Mouse (Mus musculus) midbrain, embryonic 11.5 days (tissue): Measurements from ENCODE around the gene Ammecr1. TPM values are rescaled to one million over a fixed set of nuclear protein-coding genes. Genes with fewer than 3 reads are reported as not detected.

Source experiments
- ATAC-seq: fragments of 200-750 bp; cut with Nextera tagmentation; 2 replicates; pipeline ENCODE4 v1.8.0; 2017; ENCODE audit warnings: moderate TSS enrichment, moderate library complexity; ENCODE audit not compliant: low FRiP score
- DNase-seq: peaks from one replicate; pipeline ENCODE4 v3.0.0; 2015; ENCODE audit warnings: low spot score; ENCODE audit errors: missing footprints
- H3K27ac ChIP-seq: fragments of 300-500 bp; sonication (generic); 2 replicates; pipeline ENCODE4 v1.5.1; 2014; ENCODE audit warnings: low read depth, low read length
- H3K27me3 ChIP-seq: fragments of 300-500 bp; sonication (generic); 2 replicates; pipeline ENCODE4 v1.6.1; 2014; ENCODE audit warnings: mild to moderate bottlenecking, low read length, moderate library complexity, mixed read lengths; ENCODE audit not compliant: control insufficient read depth, insufficient read depth
- H3K36me3 ChIP-seq: fragments of 300-500 bp; sonication (generic); 2 replicates; pipeline ENCODE4 v1.6.1; 2014; ENCODE audit warnings: mild to moderate bottlenecking, low read length, moderate library complexity, mixed read lengths; ENCODE audit not compliant: control insufficient read depth, insufficient read depth
- H3K4me1 ChIP-seq: fragments of 300-500 bp; sonication (generic); 2 replicates; pipeline ENCODE4 v1.6.1; 2014; ENCODE audit warnings: low read length; ENCODE audit not compliant: control insufficient read depth, insufficient read depth
- H3K4me2 ChIP-seq: fragments of 300-500 bp; sonication (generic); 2 replicates; pipeline ENCODE4 v1.6.1; 2014; ENCODE audit warnings: mild to moderate bottlenecking, moderate library complexity
- H3K4me3 ChIP-seq: fragments of 300-500 bp; sonication (generic); 2 replicates; pipeline ENCODE4 v1.5.1; 2014; ENCODE audit warnings: low read depth, low read length
- H3K9ac ChIP-seq: fragments of 300-500 bp; sonication (generic); 2 replicates; pipeline ENCODE4 v1.6.1; 2014; ENCODE audit warnings: low read length
- H3K9me3 ChIP-seq: fragments of 300-500 bp; sonication (generic); 2 replicates; pipeline ENCODE4 v1.6.1; 2016; ENCODE audit warnings: low read length; ENCODE audit not compliant: control insufficient read depth
- WGBS: fragments of 180-500 bp; shearing (Covaris S2); extraction: QIAGEN DNeasy Blood & Tissue Kit; methylation state at CpG from one replicate; pipeline ENCODE4 v1.1.7; 2014; 5-methylcytosine and 5-hydroxymethylcytosine counted together
- polyA plus RNA-seq: library from polyadenylated mRNA; unstranded; fragments of >200 nt; fragmentation: Nextera tagmentation; extraction: Ambion mirVana; gene quantifications from 2 replicates; pipeline ENCODE4 v1.2.1, GENCODE M21; 2014

Gene Ammecr1
- polyA plus RNA-seq, 1 experiment from 2014 or later: 10.7 TPM

DNA sequence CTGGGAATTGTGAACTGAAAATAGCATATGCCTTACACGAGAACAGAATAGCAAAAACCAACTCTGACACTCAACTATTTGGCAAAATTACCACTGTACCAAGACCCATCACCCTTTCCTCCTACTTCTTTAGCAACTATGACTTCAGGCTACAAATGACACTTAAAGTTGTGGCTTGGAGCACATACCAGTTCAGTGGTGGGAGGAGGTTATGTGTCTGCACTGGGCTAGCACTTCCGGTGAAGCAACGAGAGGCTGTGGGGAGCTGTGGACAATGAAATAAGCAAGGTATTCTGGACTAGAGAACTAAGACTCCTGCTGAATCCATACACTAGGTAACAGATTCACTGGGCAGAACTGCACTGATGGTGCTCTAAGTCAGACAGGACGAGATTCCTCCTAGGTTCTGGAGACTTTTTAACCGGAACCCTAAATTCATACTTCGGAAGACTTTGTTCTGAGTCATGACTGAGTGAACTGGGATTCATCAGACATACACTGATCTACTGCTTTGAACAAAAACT lies 69.0 kb downstream of the Ammecr1 start:
- no peaks in the 10 kb centered on the region for H3K36me3 ChIP-seq
- no peak overlapping the region for H3K27ac ChIP-seq
- no peak overlapping the region for H3K4me3 ChIP-seq
- DNase-seq (no peak), ATAC-seq (no peak)
- no peaks in the 10 kb centered on the region for H3K9me3 ChIP-seq
- WGBS: 94% methylated on average over 6 of the region's 6 CpGs
- H3K4me2 ChIP-seq: no peak overlapping the region
- no peak overlapping the region for H3K9ac ChIP-seq
- H3K27me3 ChIP-seq: peaks cover 7% of the 10 kb centered on the region
- H3K4me1 ChIP-seq: no peaks in the 10 kb centered on the region

DNA sequence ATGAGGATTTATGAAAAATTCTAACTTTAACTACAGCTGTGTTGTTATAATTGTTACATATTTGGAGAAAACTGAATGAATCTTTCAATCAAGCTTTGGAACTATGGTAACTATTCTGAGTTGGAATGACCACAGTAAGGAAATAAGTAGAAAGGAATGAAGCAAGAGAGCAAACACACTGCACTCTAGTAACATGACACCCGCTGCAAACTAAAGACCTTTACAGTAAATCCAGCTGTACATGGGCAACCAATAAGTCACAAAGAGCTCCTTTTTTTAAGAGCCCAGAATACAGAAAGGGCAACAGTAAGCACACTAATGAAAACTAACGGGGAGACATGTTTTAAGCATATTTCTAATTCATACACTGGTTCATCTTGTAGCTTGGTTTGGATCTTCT lies 71.2 kb downstream of the Ammecr1 start:
- ATAC-seq (no peak), DNase-seq (no peak)
- Histone ChIP-seq H3K27ac (no peak overlapping the region), H3K27me3 (peaks cover 10% of the 10 kb centered on the region), H3K36me3 (no peaks in the 10 kb centered on the region), H3K9ac (no peak overlapping the region), H3K4me3 (no peak overlapping the region), H3K9me3 (no peaks in the 10 kb centered on the region), H3K4me2 (no peak overlapping the region), H3K4me1 (no peaks in the 10 kb centered on the region)
- WGBS: 88% methylated on average over 2 of the region's 2 CpGs

DNA sequence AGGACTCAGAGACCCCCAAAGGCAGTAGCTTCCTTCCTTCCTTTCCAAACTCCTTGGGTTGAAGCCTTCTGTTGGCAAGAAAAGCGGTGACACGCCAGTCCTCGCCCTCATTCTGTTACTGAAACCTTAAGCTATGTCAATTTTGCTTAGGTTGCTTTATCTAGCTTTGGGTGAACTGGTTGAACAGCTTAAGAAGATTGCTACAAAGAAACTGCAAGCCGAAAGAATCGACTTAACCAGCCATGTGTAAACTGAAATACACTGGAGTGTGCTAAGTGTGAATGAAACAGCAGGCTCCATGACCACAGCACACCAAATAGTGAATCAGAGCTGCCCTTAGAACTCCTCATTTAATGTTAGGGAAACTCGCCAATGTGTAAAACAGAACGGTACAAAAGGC lies 80.6 kb downstream of the Ammecr1 start:
- Histone ChIP-seq H3K4me1 (no peaks in the 10 kb centered on the region), H3K27ac (no peak overlapping the region), H3K9ac (no peak overlapping the region), H3K36me3 (no peaks in the 10 kb centered on the region), H3K4me3 (no peak overlapping the region), H3K9me3 (no peaks in the 10 kb centered on the region), H3K27me3 (peaks cover 6% of the 10 kb centered on the region), H3K4me2 (no peak overlapping the region)
- ATAC-seq: no peak
- DNase-seq: no peak
- 75% methylated on average over 7 of the region's 7 CpGs for WGBS

DNA sequence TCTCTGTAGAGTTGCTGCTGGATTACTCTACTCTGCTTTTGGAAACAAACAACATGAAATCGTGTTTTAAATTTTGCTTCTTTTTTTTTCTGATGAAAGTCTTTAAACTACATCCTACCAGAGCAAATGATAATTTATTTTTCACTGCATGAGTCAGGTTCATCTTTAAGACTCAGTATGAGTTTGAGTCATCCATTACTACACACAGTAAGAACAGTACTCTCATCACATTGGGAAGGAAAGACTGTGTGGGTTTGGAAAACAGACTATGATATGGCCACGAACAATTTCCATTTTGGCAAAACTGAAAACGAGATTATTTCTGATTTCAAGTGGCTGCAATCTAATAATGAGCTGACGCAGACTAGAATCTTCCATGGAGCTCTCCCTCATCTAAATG lies 82.9 kb downstream of the Ammecr1 start:
- Histone ChIP-seq H3K4me2 (no peak overlapping the region), H3K4me3 (no peak overlapping the region), H3K27me3 (peaks cover 2% of the 10 kb centered on the region), H3K27ac (no peak overlapping the region), H3K4me1 (no peaks in the 10 kb centered on the region), H3K9me3 (no peaks in the 10 kb centered on the region), H3K9ac (no peak overlapping the region), H3K36me3 (no peaks in the 10 kb centered on the region)
- ATAC-seq: no peak
- DNase-seq: no peak
- WGBS: 89% methylated on average over 4 of the region's 4 CpGs

DNA sequence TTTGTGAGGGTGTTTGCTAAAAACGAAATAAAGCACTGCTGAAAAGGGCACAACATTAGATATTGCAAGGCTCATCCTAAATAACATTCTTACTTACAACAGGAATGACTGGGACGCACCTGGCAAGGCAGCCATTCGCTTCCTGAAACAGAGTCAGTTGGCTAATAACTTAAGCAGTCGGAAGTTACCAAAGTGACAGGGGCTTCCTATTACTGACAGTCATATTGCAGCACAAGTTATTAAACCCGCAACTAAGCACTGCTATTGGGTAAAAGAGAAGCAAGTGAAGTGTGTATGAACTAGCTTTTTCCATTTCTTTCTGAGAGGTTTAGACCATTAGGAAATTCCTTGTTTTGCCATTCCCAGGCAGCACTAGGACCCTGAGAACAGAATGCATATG lies 84.3 kb downstream of the Ammecr1 start:
- 82% methylated on average over 5 of the region's 5 CpGs for WGBS
- Histone ChIP-seq H3K4me3 (no peak overlapping the region), H3K4me1 (no peaks in the 10 kb centered on the region), H3K9ac (no peak overlapping the region), H3K4me2 (no peak overlapping the region), H3K36me3 (no peaks in the 10 kb centered on the region), H3K27me3 (no peaks in the 10 kb centered on the region; the same call in 1 of the 2 replicates), H3K27ac (no peak overlapping the region), H3K9me3 (no peaks in the 10 kb centered on the region)
- ATAC-seq (no peak), DNase-seq (no peak)

DNA sequence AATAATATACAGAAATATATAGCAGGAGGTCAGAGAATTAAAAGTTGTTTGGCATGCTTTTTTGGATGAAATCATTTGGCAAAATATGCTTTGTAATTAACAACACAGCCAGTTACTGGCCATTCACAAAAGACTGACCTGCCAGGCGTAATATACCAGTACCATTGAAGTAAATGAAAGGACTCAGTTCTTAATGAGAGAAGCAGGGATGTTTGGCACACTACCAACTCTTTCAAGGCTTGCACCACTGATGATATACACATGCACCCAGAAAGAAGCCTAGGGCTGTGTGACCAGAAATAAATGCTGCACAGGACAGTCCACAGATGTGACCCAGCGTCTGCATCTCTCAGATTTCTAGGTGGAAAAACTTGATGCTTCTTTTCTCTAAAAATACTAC lies 96.7 kb downstream of the Ammecr1 start:
- Histone ChIP-seq H3K27ac (no peak overlapping the region), H3K36me3 (no peaks in the 10 kb centered on the region), H3K27me3 (no peaks in the 10 kb centered on the region; the same call in 1 of the 2 replicates), H3K9me3 (no peaks in the 10 kb centered on the region), H3K9ac (no peak overlapping the region), H3K4me3 (no peak overlapping the region), H3K4me2 (no peak overlapping the region), H3K4me1 (no peaks in the 10 kb centered on the region)
- no peak for ATAC-seq
- 85% methylated on average over 2 of the region's 2 CpGs for WGBS
- DNase-seq: no peak

DNA sequence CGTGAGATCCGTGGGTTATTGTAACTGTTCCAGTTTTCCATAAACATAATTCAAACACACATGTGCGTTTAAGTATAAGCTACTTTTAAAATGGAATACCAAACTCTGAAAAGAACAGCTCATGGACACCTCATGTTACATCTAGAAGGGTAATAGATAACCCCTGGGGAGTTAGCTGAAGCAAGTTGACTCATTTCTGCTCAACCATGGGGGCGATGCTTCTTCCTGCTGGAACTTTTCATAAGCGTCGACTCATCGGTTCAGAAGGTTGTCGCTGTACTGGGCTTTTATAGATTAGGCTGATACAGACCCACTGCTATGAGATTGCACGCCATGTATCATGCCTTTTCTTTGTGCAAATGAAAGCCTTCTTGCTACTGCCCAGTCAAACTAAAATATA lies 118.5 kb downstream of the Ammecr1 start:
- 94% methylated on average over 9 of the region's 9 CpGs for WGBS
- no peak for ATAC-seq
- H3K27me3 ChIP-seq: peaks cover 2% of the 10 kb centered on the region

DNA sequence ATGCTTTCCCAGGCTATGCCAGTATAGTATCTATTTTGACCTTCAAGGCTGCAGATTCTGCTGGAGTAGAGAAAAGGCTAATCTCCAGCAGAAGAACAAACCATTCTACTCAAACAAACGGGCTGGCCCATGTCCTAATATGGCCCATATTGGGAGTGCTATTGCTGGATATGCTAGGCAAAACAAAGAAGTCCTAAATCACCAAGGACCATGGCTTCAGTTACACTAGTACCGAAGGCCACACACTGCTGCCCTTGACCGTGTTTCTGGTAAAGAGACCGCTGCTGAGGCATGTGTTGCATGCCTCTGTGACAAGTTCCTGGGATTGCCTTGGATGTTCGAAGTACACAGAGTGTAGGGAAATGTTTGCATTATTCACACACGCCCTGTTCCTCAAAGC lies 120.3 kb downstream of the Ammecr1 start:
- no peak for ATAC-seq
- no peak overlapping the region for H3K9ac ChIP-seq
- DNase-seq: no peak
- H3K9me3 ChIP-seq: no peaks in the 10 kb centered on the region
- H3K27ac ChIP-seq: no peak overlapping the region
- no peak overlapping the region for H3K4me2 ChIP-seq
- WGBS: 87% methylated on average over 6 of the region's 6 CpGs
- no peaks in the 10 kb centered on the region for H3K36me3 ChIP-seq
- peaks cover 2% of the 10 kb centered on the region for H3K27me3 ChIP-seq
- no peak overlapping the region for H3K4me3 ChIP-seq
- H3K4me1 ChIP-seq: no peaks in the 10 kb centered on the region

More for the DNA sequence above, 118.5 kb downstream of the Ammecr1 start:
- H3K9ac ChIP-seq: no peak overlapping the region
- H3K9me3 ChIP-seq: no peaks in the 10 kb centered on the region
- no peak overlapping the region for H3K27ac ChIP-seq
- H3K4me1 ChIP-seq: no peaks in the 10 kb centered on the region
- H3K4me2 ChIP-seq: no peak overlapping the region
- no peak overlapping the region for H3K4me3 ChIP-seq
- DNase-seq: no peak
- no peaks in the 10 kb centered on the region for H3K36me3 ChIP-seq

DNA sequence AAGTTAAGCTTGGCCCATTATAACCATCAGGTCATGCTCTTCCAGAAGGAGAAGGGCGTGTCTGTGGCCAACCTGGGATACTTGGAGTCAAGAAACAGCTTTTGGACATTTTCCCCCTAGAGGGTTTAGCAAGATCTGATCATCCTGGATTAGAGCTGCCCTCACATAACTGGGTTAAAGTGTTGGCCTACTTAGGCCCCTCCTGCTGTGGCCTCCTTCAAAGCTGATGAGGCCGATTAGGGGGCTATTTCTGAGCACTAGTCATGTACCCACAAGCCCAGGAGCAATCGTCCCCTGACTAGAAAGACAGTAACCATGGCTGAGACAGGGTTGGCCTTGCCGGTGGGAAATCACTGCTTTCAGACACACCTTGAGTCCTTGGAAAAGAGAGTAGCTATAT lies 124.6 kb downstream of the Ammecr1 start:
- ATAC-seq: no peak
- H3K9me3 ChIP-seq: no peaks in the 10 kb centered on the region

More for the DNA sequence above, 124.6 kb downstream of the Ammecr1 start:
- no peak for DNase-seq
- Histone ChIP-seq H3K36me3 (no peaks in the 10 kb centered on the region), H3K4me1 (no peaks in the 10 kb centered on the region), H3K9ac (no peak overlapping the region), H3K27ac (no peak overlapping the region), H3K27me3 (peaks cover 3% of the 10 kb centered on the region), H3K4me3 (no peak overlapping the region), H3K4me2 (no peak overlapping the region)
- 76% methylated on average over 4 of the region's 4 CpGs for WGBS
